Mouse (Mus musculus) layer of hippocampus, postnatal 14 days (tissue): ENCODE results near the gene Vwa5b1. TPM values are rescaled to one million over a fixed set of nuclear protein-coding genes. Genes with fewer than 3 reads are reported as not detected.

Experiments
- DNase-seq, 2 experiments: peaks; one replicate each; pipeline ENCODE4 v3.0.0; 2021 to 2022; ENCODE audit warnings: low spot score in 2 of 2, mixed read lengths in 1 of 2
- long read RNA-seq, 2 experiments: library from polyadenylated mRNA; stranded (forward); transcript quantifications; one replicate each; pipeline ENCODE4 v2.0.0; 2021
- total RNA-seq, 2 experiments: library from RNA; stranded (reverse); gene quantifications; 2 replicates each; pipeline ENCODE4 v1.2.3; 2021

Vwa5b1 gene
- 1 to 10 TPM; 1.6 to 3.0 TPM for total RNA-seq
- long read RNA-seq, experiment 1, partial matches to known transcripts = 0 of 4 reads
- long read RNA-seq, experiment 1, other reads (novel, unspliced or antisense) = 4 of 4 reads
- long read RNA-seq, experiment 2 = 0 reads

DNA sequence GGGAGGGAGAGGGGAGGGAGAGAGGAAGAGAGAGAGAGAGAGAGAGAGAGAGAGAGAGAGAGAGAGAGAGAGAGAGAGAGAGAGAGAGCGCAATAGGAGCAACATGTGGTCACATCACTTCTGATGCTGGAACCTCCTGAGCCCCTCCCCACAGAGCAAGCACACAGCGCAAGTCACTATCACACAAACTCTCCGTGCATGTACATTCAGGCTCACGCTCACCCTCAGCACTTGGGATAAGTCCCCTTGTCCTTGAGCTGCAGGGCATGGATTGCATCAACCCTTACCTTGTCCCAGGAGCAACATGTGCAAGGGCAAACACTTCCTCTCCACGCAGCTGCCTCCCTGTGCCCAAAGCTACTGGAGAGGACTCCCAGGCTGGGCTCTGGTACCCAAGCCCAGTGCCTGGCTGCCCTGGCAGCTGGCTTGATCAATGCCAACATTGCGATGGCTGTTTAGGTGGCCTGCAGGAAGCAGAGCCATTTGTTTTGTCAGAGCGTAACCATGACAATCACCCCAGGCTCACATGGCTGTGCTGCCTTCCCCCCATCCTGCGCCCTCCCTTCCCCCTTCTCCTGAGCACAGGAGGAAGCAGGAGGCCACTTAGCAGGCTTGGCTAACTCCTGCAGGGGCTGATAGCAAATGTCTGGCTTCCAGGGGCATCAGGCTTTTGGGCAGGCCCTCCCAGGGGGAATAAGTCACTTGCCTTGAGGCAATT lies at the start of gene Vwa5b1:
Gene Vwa5b1 (minus strand): TSS at position 457 of the 718 bp plus-strand sequence.
- DNase-seq = peak in 1 of 2 experiments; percentile 9

- DNase-seq = no peak
Measured at GRCm38 (mm10) chr4:138682760-138683159, 47.1 kb upstream of the Vwa5b1 start.

- DNase-seq = no peak
Measured at GRCm38 (mm10) chr4:138680124-138680523, 44.4 kb upstream of the Vwa5b1 start.

DNA sequence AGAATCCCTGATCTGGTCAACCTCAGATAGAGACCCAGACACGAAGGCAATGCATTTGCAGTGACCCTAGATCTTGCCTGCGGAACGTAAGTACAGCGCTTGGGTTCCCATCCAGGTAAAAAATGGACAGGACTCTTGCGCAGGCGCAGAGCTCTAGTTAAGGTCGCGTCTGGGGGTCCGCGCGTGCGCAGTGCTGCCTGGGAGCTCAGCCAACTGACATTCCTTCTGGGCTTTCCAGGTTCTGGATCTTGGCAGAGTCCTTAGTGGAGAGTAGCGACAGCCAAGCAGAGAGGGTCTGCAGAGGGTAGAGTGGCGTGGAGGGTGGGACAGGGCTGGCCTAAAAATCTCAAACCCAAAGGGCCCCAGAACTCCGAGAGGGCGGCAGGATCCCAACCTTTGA lies 41.9 kb upstream of the Vwa5b1 start:
- peak; percentile 72 to 78 for DNase-seq

GRCm38 (mm10) chr4:138676480-138676879 lies 40.8 kb upstream of the Vwa5b1 start:
- no peak for DNase-seq

DNA sequence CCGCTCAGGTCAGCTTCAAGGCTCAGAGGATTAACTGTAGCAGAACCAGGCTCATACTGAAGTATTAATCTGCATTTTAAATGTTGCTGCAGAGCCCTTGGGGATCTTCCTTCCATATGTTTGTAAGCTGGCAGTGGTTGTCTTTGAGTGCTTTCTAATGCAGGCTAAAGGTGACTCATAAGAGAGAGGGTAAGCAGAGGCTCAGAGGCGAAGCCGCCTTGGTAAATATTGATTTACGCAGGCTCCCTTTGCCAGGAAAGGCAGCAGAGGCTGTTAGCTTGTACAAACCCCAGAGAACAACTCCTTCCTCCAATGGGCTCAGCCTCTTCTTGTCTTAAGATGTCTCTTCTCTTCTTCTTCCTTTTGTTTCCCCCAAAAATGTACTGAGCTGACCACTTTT lies 36.5 kb upstream of the Vwa5b1 start:
- DNase-seq = no peak

- no peak for DNase-seq
Measured at GRCm38 (mm10) chr4:138670093-138670889, 34.6 kb upstream of the Vwa5b1 start.

DNA sequence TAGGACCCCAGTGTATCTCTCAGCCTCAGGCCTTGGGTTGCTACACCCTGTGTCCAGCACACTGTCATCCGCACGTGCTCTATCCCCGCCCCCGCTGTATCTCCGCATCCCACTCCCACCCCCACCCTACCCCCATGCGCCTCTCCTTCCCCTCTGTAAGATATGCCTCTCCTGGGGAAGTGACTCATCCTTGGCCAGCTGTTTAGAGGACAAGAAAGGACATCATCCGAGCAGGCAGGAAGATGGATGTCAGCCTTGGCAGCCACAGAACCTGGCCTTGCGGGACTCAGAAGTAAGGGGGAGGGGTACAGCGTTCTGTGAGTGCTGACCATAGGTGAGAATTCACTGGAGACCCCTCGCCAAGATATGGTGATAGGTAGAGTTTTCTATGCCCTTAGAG lies 30.8 kb upstream of the Vwa5b1 start:
- DNase-seq = no peak

GRCm38 (mm10) chr4:138659936-138660602 lies 24.4 kb upstream of the Vwa5b1 start:
- no peak for DNase-seq

GRCm38 (mm10) chr4:138653056-138653455 lies 17.4 kb upstream of the Vwa5b1 start:
- peak; percentile 42 to 62 for DNase-seq

DNA sequence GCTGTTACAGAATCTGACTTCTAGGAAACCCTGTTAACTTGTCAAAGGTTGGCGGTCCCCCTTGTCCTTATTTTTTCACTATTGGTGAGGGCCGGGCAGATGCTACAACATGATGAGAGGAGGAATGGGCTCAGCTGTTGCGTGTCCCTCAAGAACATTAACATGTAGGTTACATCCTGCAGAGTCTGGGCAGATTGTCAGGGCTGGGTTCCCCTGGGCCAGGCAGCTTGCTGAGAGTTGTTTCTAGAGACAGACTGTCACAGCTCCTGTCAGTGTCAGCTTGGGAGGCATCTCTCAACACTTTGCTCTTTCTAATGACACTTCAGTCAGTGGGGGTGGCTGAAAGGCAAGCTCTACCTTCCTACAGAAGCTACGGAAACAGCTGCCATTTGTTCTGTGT lies 16.2 kb upstream of the Vwa5b1 start:
- peak; percentile 38 to 45 for DNase-seq

- DNase-seq = no peak
Measured at GRCm38 (mm10) chr4:138648096-138648635, 12.5 kb upstream of the Vwa5b1 start.

GRCm38 (mm10) chr4:138642272-138642671 lies 6.6 kb upstream of the Vwa5b1 start:
- no peak for DNase-seq

DNA sequence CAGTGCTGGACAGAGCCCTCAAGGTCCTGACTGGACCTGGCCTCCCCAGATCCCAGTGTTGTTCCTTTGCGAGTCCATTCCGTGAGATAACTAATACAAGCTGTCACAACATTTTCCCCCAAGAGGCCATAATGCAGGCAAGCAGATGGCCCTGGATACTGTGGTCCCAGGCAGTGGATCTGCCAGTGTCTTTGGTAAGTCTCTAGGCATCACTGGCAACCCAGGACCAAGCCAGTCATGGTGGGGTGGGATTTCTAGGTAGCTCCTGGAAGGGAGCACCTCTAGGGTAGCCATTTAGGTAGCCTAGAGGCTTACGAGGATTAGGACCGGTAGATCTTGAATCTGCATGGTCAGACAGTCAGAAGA lies 445 bp upstream of the Vwa5b1 start:
- DNase-seq = no peak

DNA sequence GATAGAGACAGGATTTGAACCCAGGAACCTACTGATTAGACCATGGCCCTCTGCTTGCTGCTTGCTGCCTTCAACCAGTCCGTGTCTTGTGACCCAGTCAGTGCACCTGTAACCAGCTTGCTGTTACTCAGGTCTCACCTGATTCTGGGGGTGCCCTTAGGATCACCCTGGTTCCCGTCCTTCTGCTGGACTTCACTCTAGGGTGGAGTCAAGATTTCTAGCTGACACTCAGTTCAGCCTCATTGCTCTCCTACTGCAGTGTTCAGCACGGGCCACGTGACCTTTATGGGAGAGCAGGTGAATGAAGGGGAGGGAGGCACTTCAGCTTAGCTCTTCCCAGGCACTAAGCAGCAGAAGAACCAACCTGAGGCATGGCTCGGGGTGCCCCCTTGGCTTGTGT lies 7.4 kb downstream of the Vwa5b1 start:
- DNase-seq = no peak

- DNase-seq = no peak
Measured at GRCm38 (mm10) chr4:138614454-138614853, 21.2 kb downstream of the Vwa5b1 start.

GRCm38 (mm10) chr4:138601926-138602325 lies 33.8 kb downstream of the Vwa5b1 start:
- no peak for DNase-seq

- DNase-seq = peak in 1 of 2 experiments; percentile 29
Measured at GRCm38 (mm10) chr4:138597904-138598347, 37.8 kb downstream of the Vwa5b1 start.

GRCm38 (mm10) chr4:138596391-138597130 lies 39.1 kb downstream of the Vwa5b1 start:
- no peak for DNase-seq

GRCm38 (mm10) chr4:138584946-138585345 lies 50.7 kb downstream of the Vwa5b1 start:
- no peak for DNase-seq

DNA sequence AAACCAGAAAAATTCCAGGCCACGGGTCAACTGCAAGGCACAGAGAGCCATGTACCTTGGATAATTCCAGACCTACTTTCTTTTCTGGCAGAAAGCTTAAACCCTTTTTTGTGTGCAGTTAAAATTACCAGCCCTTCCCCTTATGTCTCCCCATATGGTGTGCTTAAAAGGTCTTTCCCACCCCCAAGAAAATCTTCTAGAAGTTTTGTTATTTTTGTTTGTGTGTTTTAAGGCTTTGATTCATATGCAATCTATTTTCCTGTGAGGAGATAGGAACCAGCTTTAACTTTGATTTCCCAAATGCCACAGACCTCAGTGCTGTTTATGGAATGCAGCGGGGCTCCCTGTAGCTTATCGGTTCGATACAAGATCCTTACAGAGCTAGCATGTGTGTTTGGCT lies 53.2 kb downstream of the Vwa5b1 start:
- no peak for DNase-seq
